Mouse (Mus musculus): ENCODE results near the gene Itsn1.

Itsn1 gene

GRCm38 (mm10) chr16:91729066-91729482, at the start of gene Itsn1:
Gene Itsn1, plus strand, starts transcription at chr16:91729281.
- DNase-seq (ENCODE audit: low read depth), result peak; percentile 99

GRCm38 (mm10) chr16:91680656-91681055, 48.4 kb upstream of the Itsn1 start:
- DNase-seq (ENCODE audit: low read depth), result no peak

- DNase-seq (ENCODE audit: low read depth), result peak; percentile 91
Observed at GRCm38 (mm10) chr16:91685526-91685925, 43.6 kb upstream of the Itsn1 start.

GRCm38 (mm10) chr16:91686369-91686768, 42.7 kb upstream of the Itsn1 start:
- no peak for DNase-seq (ENCODE audit: low read depth)

GRCm38 (mm10) chr16:91688023-91688618, 41.0 kb upstream of the Itsn1 start:
- DNase-seq (ENCODE audit: low read depth), result no peak

- DNase-seq (ENCODE audit: low read depth), result peak; percentile 97
Observed at GRCm38 (mm10) chr16:91688619-91689334, 40.3 kb upstream of the Itsn1 start, which contains the start of gene Donson. Gene Donson, minus strand, starts transcription at chr16:91688770.

- DNase-seq (ENCODE audit: low read depth), result peak; percentile 37
Observed at GRCm38 (mm10) chr16:91689791-91690190, 39.3 kb upstream of the Itsn1 start.

GRCm38 (mm10) chr16:91694455-91695084, 34.5 kb upstream of the Itsn1 start:
- DNase-seq (ENCODE audit: low read depth), result peak; percentile 78

- no peak for DNase-seq (ENCODE audit: low read depth)
Observed at GRCm38 (mm10) chr16:91695108-91695755, 33.8 kb upstream of the Itsn1 start.

- DNase-seq (ENCODE audit: low read depth), result no peak
Observed at GRCm38 (mm10) chr16:91698995-91699394, 30.1 kb upstream of the Itsn1 start.

GRCm38 (mm10) chr16:91701908-91702307, 27.2 kb upstream of the Itsn1 start:
- no peak for DNase-seq (ENCODE audit: low read depth)

GRCm38 (mm10) chr16:91702771-91703188, 26.3 kb upstream of the Itsn1 start:
- no peak for DNase-seq (ENCODE audit: low read depth)

- no peak for DNase-seq (ENCODE audit: low read depth)
Observed at GRCm38 (mm10) chr16:91704603-91705340, 24.3 kb upstream of the Itsn1 start.

- no peak for DNase-seq (ENCODE audit: low read depth)
Observed at GRCm38 (mm10) chr16:91710241-91710640, 18.8 kb upstream of the Itsn1 start.

- no peak for DNase-seq (ENCODE audit: low read depth)
Observed at GRCm38 (mm10) chr16:91716927-91717349, 12.1 kb upstream of the Itsn1 start.

- no peak for DNase-seq (ENCODE audit: low read depth)
Observed at GRCm38 (mm10) chr16:91717399-91717798, 11.7 kb upstream of the Itsn1 start.

GRCm38 (mm10) chr16:91724247-91724646, 4.8 kb upstream of the Itsn1 start:
- peak; percentile 76 for DNase-seq (ENCODE audit: low read depth)

GRCm38 (mm10) chr16:91727433-91727832, 1.6 kb upstream of the Itsn1 start:
- no peak for DNase-seq (ENCODE audit: low read depth)

GRCm38 (mm10) chr16:91728123-91729065, 687 bp upstream of the Itsn1 start, which contains the start of gene Cryzl1:
Gene Cryzl1, minus strand, starts transcription at chr16:91728975.
- DNase-seq (ENCODE audit: low read depth), result peak; percentile 93

- peak; percentile 56 for DNase-seq (ENCODE audit: low read depth)
Observed at GRCm38 (mm10) chr16:91729821-91730441, 850 bp downstream of the Itsn1 start.
